Comparison of ENCODE assay signal across 1 mouse cellular context in genomic region chr2:132815608-132816314, GRCm38 (mm10).
TF ChIP-seq lines count a peak whose summit lies in the region.

Trmt6 (minus strand) TSS chr2:132816055.
Mcm8 (plus strand) TSS chr2:132816141.

TF ChIP-seq in MEL, 35 proteins besides CTCF, POLR2A, EP300 and RAD21 (continued from another document):
- TF ChIP-seq HCFC1 (IDR thresholded peaks at IDR 0.05; ENCODE audit: low read depth, low read length) (peak; percentile 96), KAT2A (conservative IDR thresholded peaks at IDR 0.05; ENCODE audit: low read depth, low read length) (peak; percentile 79), GABPA (IDR thresholded peaks at IDR 0.05; ENCODE audit: low read depth, low read length) (no peak), TBP (IDR thresholded peaks at IDR 0.05; ENCODE audit: low read depth, low read length) (peak; percentile 80; the same call in 1 of the 2 replicates), ZMIZ1 (IDR thresholded peaks at IDR 0.05; ENCODE audit: low read depth, low read length) (peak; percentile 59)
